Mouse (Mus musculus): Measurements from ENCODE around the gene Snf8. TPM values are rescaled to one million over a fixed set of nuclear protein-coding genes. Genes with fewer than 3 reads are reported as not detected.

The Snf8 gene
- polyA plus RNA-seq, 1 experiment from 2014 or later: 37.7 TPM

- WGBS: under 1% methylated on average over 12 of the region's 12 CpGs
- Histone ChIP-seq H3K4me2 (ENCODE audit: low read depth, low read length) (peak overlapping the region; percentile 84), H3K27ac (replicated peaks; ENCODE audit: low read depth, low read length) (no peak overlapping the region), H3K36me3 (replicated peaks; ENCODE audit: control insufficient read depth, insufficient read depth, low read depth, low read length) (no peaks in the 10 kb centered on the region), H3K4me3 (ENCODE audit: low read depth, low read length) (peak overlapping the region; percentile 98), H3K9ac (replicated peaks; ENCODE audit: low read length) (peak overlapping the region; percentile 53), H3K27me3 (ENCODE audit: control insufficient read depth, insufficient read depth, low read length) (no peaks in the 10 kb centered on the region), H3K4me1 (ENCODE audit: control insufficient read depth, insufficient read depth, low read length) (no peaks in the 10 kb centered on the region), H3K9me3 (replicated peaks; ENCODE audit: control insufficient read depth, low read length) (no peaks in the 10 kb centered on the region)
- ATAC-seq (replicated peaks; ENCODE audit: insufficient number of reproducible peaks, low FRiP score, low TSS enrichment, low read depth) (no peak), DNase-seq (ENCODE audit: low spot score) (peak; percentile 50)
Observed at GRCm38 (mm10) chr11:96003100-96003900, 31.4 kb upstream of the Snf8 start.

GRCm38 (mm10) chr11:96003969-96004792, 30.5 kb upstream of the Snf8 start:
- peak; percentile 61 for DNase-seq (ENCODE audit: low spot score)
- Histone ChIP-seq H3K9me3 (replicated peaks; ENCODE audit: control insufficient read depth, low read length) (no peaks in the 10 kb centered on the region), H3K27ac (replicated peaks; ENCODE audit: low read depth, low read length) (peak overlapping the region; percentile 98), H3K4me2 (ENCODE audit: low read depth, low read length) (peak overlapping the region; percentile 84), H3K36me3 (replicated peaks; ENCODE audit: control insufficient read depth, insufficient read depth, low read depth, low read length) (no peaks in the 10 kb centered on the region), H3K9ac (replicated peaks; ENCODE audit: low read length) (peak overlapping the region; percentile 99), H3K27me3 (ENCODE audit: control insufficient read depth, insufficient read depth, low read length) (no peaks in the 10 kb centered on the region), H3K4me3 (ENCODE audit: low read depth, low read length) (peak overlapping the region; percentile 98), H3K4me1 (ENCODE audit: control insufficient read depth, insufficient read depth, low read length) (no peaks in the 10 kb centered on the region)
- 0% methylated on average over 23 of the region's 32 CpGs for WGBS
- ATAC-seq (replicated peaks; ENCODE audit: insufficient number of reproducible peaks, low FRiP score, low TSS enrichment, low read depth): no peak

- no peaks in the 10 kb centered on the region for H3K4me1 ChIP-seq (ENCODE audit: control insufficient read depth, insufficient read depth, low read length)
- peak overlapping the region; percentile 99 for H3K9ac ChIP-seq (replicated peaks; ENCODE audit: low read length)
- H3K4me3 ChIP-seq (ENCODE audit: low read depth, low read length): peak overlapping the region; percentile 98
- WGBS: under 1% methylated on average over 38 of the region's 57 CpGs
- H3K4me2 ChIP-seq (ENCODE audit: low read depth, low read length): peak overlapping the region; percentile 84
- DNase-seq (ENCODE audit: low spot score): peak; percentile 54
- no peak for ATAC-seq (replicated peaks; ENCODE audit: insufficient number of reproducible peaks, low FRiP score, low TSS enrichment, low read depth)
- no peaks in the 10 kb centered on the region for H3K9me3 ChIP-seq (replicated peaks; ENCODE audit: control insufficient read depth, low read length)
- peak overlapping the region; percentile 98 for H3K27ac ChIP-seq (replicated peaks; ENCODE audit: low read depth, low read length)
- H3K36me3 ChIP-seq (replicated peaks; ENCODE audit: control insufficient read depth, insufficient read depth, low read depth, low read length): no peaks in the 10 kb centered on the region
- no peaks in the 10 kb centered on the region for H3K27me3 ChIP-seq (ENCODE audit: control insufficient read depth, insufficient read depth, low read length)
Observed at GRCm38 (mm10) chr11:96004793-96005402, 29.8 kb upstream of the Snf8 start.

GRCm38 (mm10) chr11:96005403-96006271, 29.0 kb upstream of the Snf8 start, which contains the start of gene Igf2bp1:
TSS of gene Igf2bp1 (minus strand) at chr11:96005940.
- no peaks in the 10 kb centered on the region for H3K36me3 ChIP-seq (replicated peaks; ENCODE audit: control insufficient read depth, insufficient read depth, low read depth, low read length)
- ATAC-seq (replicated peaks; ENCODE audit: insufficient number of reproducible peaks, low FRiP score, low TSS enrichment, low read depth): peak; percentile 65
- no peaks in the 10 kb centered on the region for H3K4me1 ChIP-seq (ENCODE audit: control insufficient read depth, insufficient read depth, low read length)
- peak within 1 kb of the TSS; percentile 98 for H3K27ac ChIP-seq (replicated peaks; ENCODE audit: low read depth, low read length)
- peak; percentile 90 for DNase-seq (ENCODE audit: low spot score)
- peak within 1 kb of the TSS; percentile 84 for H3K4me2 ChIP-seq (ENCODE audit: low read depth, low read length)
- no peaks in the 10 kb centered on the region for H3K9me3 ChIP-seq (replicated peaks; ENCODE audit: control insufficient read depth, low read length)
- no peaks in the 10 kb centered on the region for H3K27me3 ChIP-seq (ENCODE audit: control insufficient read depth, insufficient read depth, low read length)
- H3K4me3 ChIP-seq (ENCODE audit: low read depth, low read length): peak within 1 kb of the TSS; percentile 98
- WGBS: under 1% methylated on average over 68 of the region's 74 CpGs
- H3K9ac ChIP-seq (replicated peaks; ENCODE audit: low read length): peak within 1 kb of the TSS; percentile 99

- H3K27ac ChIP-seq (replicated peaks; ENCODE audit: low read depth, low read length): peak overlapping the region; percentile 98
- no peaks in the 10 kb centered on the region; the same call in 1 of the 2 replicates for H3K4me1 ChIP-seq (ENCODE audit: control insufficient read depth, insufficient read depth, low read length)
Observed at GRCm38 (mm10) chr11:96006367-96006851, 28.3 kb upstream of the Snf8 start.

GRCm38 (mm10) chr11:96006852-96007515, 27.7 kb upstream of the Snf8 start:
- ATAC-seq (replicated peaks; ENCODE audit: insufficient number of reproducible peaks, low FRiP score, low TSS enrichment, low read depth) (peak; percentile 83), DNase-seq (ENCODE audit: low spot score) (peak; percentile 94)
- WGBS: 0% methylated on average over 53 of the region's 67 CpGs
- peak overlapping the region; percentile 99 for H3K9ac ChIP-seq (replicated peaks; ENCODE audit: low read length)
- no peaks in the 10 kb centered on the region; the same call in 1 of the 2 replicates for H3K4me1 ChIP-seq (ENCODE audit: control insufficient read depth, insufficient read depth, low read length)
- H3K9me3 ChIP-seq (replicated peaks; ENCODE audit: control insufficient read depth, low read length): no peaks in the 10 kb centered on the region
- H3K27ac ChIP-seq (replicated peaks; ENCODE audit: low read depth, low read length): peak overlapping the region; percentile 98
- H3K4me3 ChIP-seq (ENCODE audit: low read depth, low read length): peak overlapping the region; percentile 98
- peak overlapping the region; percentile 84 for H3K4me2 ChIP-seq (ENCODE audit: low read depth, low read length)
- no peaks in the 10 kb centered on the region for H3K27me3 ChIP-seq (ENCODE audit: control insufficient read depth, insufficient read depth, low read length)
- H3K36me3 ChIP-seq (replicated peaks; ENCODE audit: control insufficient read depth, insufficient read depth, low read depth, low read length): no peaks in the 10 kb centered on the region

More at GRCm38 (mm10) chr11:96006367-96006851, 28.3 kb upstream of the Snf8 start:
- H3K4me3 ChIP-seq (ENCODE audit: low read depth, low read length): peak overlapping the region; percentile 98
- H3K27me3 ChIP-seq (ENCODE audit: control insufficient read depth, insufficient read depth, low read length): no peaks in the 10 kb centered on the region
- DNase-seq (ENCODE audit: low spot score) (no peak), ATAC-seq (replicated peaks; ENCODE audit: insufficient number of reproducible peaks, low FRiP score, low TSS enrichment, low read depth) (no peak)
- peak overlapping the region; percentile 84 for H3K4me2 ChIP-seq (ENCODE audit: low read depth, low read length)
- peak overlapping the region; percentile 99 for H3K9ac ChIP-seq (replicated peaks; ENCODE audit: low read length)
- under 1% methylated on average over 33 of the region's 33 CpGs for WGBS
- H3K9me3 ChIP-seq (replicated peaks; ENCODE audit: control insufficient read depth, low read length): no peaks in the 10 kb centered on the region
- no peaks in the 10 kb centered on the region for H3K36me3 ChIP-seq (replicated peaks; ENCODE audit: control insufficient read depth, insufficient read depth, low read depth, low read length)

Measured in embryonic facial prominence, embryonic 11.5 days (tissue).